Mouse (Mus musculus): ENCODE data around the gene Prtg. TPM values are rescaled to one million over a fixed set of nuclear protein-coding genes. Genes with fewer than 3 reads are reported as not detected.

Gene Prtg
- polyA plus RNA-seq, 1 experiment from 2014 or later, result 0.17 TPM

GRCm38 (mm10) chr9:72902057-72902456, 95.4 kb downstream of the Prtg start:
- Histone ChIP-seq H3K27ac (ENCODE audit: low read depth, low read length) (no peak overlapping the region), H3K9me3 (ENCODE audit: control insufficient read depth) (no peaks in the 10 kb centered on the region), H3K36me3 (ENCODE audit: control insufficient read depth, insufficient read depth) (no peaks in the 10 kb centered on the region), H3K4me2 (replicated peaks; ENCODE audit: low read depth) (no peak overlapping the region), H3K4me1 (replicated peaks; ENCODE audit: control insufficient read depth, insufficient read depth, low read length) (no peaks in the 10 kb centered on the region), H3K4me3 (ENCODE audit: low read depth, low read length) (no peak overlapping the region), H3K9ac (ENCODE audit: low read depth, low read length) (no peak overlapping the region), H3K27me3 (replicated peaks; ENCODE audit: control insufficient read depth, insufficient read depth, low read length) (no peaks in the 10 kb centered on the region)
- WGBS, result 78% methylated on average over 8 of the region's 8 CpGs
- no peak for TF ChIP-seq CTCF (IDR thresholded peaks at IDR 0.05; ENCODE audit: low read depth)
- ATAC-seq, result no peak

- Histone ChIP-seq H3K36me3 (ENCODE audit: control insufficient read depth, insufficient read depth) (no peaks in the 10 kb centered on the region), H3K27me3 (replicated peaks; ENCODE audit: control insufficient read depth, insufficient read depth, low read length) (no peaks in the 10 kb centered on the region), H3K9me3 (ENCODE audit: control insufficient read depth) (no peaks in the 10 kb centered on the region), H3K4me2 (replicated peaks; ENCODE audit: low read depth) (no peak overlapping the region), H3K4me3 (ENCODE audit: low read depth, low read length) (no peak overlapping the region), H3K27ac (ENCODE audit: low read depth, low read length) (no peak overlapping the region), H3K4me1 (replicated peaks; ENCODE audit: control insufficient read depth, insufficient read depth, low read length) (no peaks in the 10 kb centered on the region), H3K9ac (ENCODE audit: low read depth, low read length) (no peak overlapping the region)
- ATAC-seq, result no peak
- 75% methylated on average over 5 of the region's 5 CpGs for WGBS
- TF ChIP-seq CTCF (IDR thresholded peaks at IDR 0.05; ENCODE audit: low read depth), result no peak
Observed at GRCm38 (mm10) chr9:72902611-72903010, 95.9 kb downstream of the Prtg start.

GRCm38 (mm10) chr9:72906693-72907103, 100.0 kb downstream of the Prtg start:
- no peak for ATAC-seq
- H3K4me1 ChIP-seq (replicated peaks; ENCODE audit: control insufficient read depth, insufficient read depth, low read length), result no peaks in the 10 kb centered on the region
- no peak overlapping the region for H3K27ac ChIP-seq (ENCODE audit: low read depth, low read length)
- H3K4me2 ChIP-seq (replicated peaks; ENCODE audit: low read depth), result no peak overlapping the region
- H3K9ac ChIP-seq (ENCODE audit: low read depth, low read length), result no peak overlapping the region
- H3K27me3 ChIP-seq (replicated peaks; ENCODE audit: control insufficient read depth, insufficient read depth, low read length), result no peaks in the 10 kb centered on the region
- no peak for TF ChIP-seq CTCF (IDR thresholded peaks at IDR 0.05; ENCODE audit: low read depth)
- 79% methylated on average over 6 of the region's 6 CpGs for WGBS
- no peaks in the 10 kb centered on the region for H3K36me3 ChIP-seq (ENCODE audit: control insufficient read depth, insufficient read depth)
- H3K9me3 ChIP-seq (ENCODE audit: control insufficient read depth), result no peaks in the 10 kb centered on the region
- H3K4me3 ChIP-seq (ENCODE audit: low read depth, low read length), result no peak overlapping the region

DNA sequence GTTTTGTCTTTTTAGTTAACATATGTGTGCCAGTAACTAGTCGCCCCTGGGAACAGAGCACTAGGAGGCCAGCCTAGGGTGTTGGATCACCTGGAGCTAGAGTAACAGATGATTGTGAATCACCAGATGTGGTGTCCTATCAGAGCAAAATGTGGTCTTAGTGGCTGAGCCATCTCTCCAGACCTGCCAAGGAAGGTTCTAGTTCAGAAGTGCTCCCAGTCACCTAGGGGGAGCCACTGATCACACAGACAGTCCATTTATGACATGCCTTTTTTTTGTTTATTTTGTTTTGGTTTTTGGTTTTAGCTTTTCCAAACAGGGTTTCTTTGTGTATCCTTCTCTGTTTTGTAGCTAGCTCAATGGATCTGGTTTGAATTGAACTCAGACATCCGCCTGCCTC, 104.7 kb downstream of the Prtg start:
- no peak for TF ChIP-seq CTCF (IDR thresholded peaks at IDR 0.05; ENCODE audit: low read depth)
- 89% methylated on average over 2 of the region's 2 CpGs for WGBS
- H3K36me3 ChIP-seq (ENCODE audit: control insufficient read depth, insufficient read depth), result no peaks in the 10 kb centered on the region
- H3K4me2 ChIP-seq (replicated peaks; ENCODE audit: low read depth), result no peak overlapping the region
- H3K4me1 ChIP-seq (replicated peaks; ENCODE audit: control insufficient read depth, insufficient read depth, low read length), result no peaks in the 10 kb centered on the region; the same call in 1 of the 2 replicates
- no peak for ATAC-seq
- no peaks in the 10 kb centered on the region for H3K9me3 ChIP-seq (ENCODE audit: control insufficient read depth)
- no peak overlapping the region for H3K9ac ChIP-seq (ENCODE audit: low read depth, low read length)
- no peak overlapping the region for H3K27ac ChIP-seq (ENCODE audit: low read depth, low read length)
- no peaks in the 10 kb centered on the region for H3K27me3 ChIP-seq (replicated peaks; ENCODE audit: control insufficient read depth, insufficient read depth, low read length)
- no peak overlapping the region for H3K4me3 ChIP-seq (ENCODE audit: low read depth, low read length)

DNA sequence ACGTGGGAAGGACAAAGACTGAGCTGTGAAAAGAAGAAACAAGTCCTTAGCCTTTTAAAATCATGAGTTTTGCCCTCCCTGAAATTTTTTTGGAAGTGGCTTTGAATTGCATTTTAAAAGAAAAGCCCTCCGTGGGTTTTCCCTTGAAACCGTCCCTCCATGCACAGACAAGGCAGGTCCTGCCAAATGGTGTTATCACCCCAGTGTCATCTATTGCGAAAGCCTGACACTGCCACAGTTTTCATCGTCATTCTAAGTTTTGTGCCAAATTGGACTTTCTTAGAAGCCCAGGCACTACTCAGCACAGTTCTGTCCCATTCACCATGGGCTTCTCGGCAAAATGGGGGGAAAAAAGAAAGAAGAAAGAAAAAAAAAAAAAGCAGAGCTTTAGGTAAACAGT, 106.9 kb downstream of the Prtg start:
- Histone ChIP-seq H3K4me3 (ENCODE audit: low read depth, low read length) (no peak overlapping the region), H3K4me1 (replicated peaks; ENCODE audit: control insufficient read depth, insufficient read depth, low read length) (no peaks in the 10 kb centered on the region; the same call in 1 of the 2 replicates), H3K36me3 (ENCODE audit: control insufficient read depth, insufficient read depth) (no peaks in the 10 kb centered on the region), H3K4me2 (replicated peaks; ENCODE audit: low read depth) (no peak overlapping the region), H3K27ac (ENCODE audit: low read depth, low read length) (no peak overlapping the region), H3K9ac (ENCODE audit: low read depth, low read length) (no peak overlapping the region), H3K9me3 (ENCODE audit: control insufficient read depth) (no peaks in the 10 kb centered on the region), H3K27me3 (replicated peaks; ENCODE audit: control insufficient read depth, insufficient read depth, low read length) (no peaks in the 10 kb centered on the region)
- no peak for ATAC-seq
- no peak for TF ChIP-seq CTCF (IDR thresholded peaks at IDR 0.05; ENCODE audit: low read depth)
- 62% methylated on average over 6 of the region's 6 CpGs for WGBS

DNA sequence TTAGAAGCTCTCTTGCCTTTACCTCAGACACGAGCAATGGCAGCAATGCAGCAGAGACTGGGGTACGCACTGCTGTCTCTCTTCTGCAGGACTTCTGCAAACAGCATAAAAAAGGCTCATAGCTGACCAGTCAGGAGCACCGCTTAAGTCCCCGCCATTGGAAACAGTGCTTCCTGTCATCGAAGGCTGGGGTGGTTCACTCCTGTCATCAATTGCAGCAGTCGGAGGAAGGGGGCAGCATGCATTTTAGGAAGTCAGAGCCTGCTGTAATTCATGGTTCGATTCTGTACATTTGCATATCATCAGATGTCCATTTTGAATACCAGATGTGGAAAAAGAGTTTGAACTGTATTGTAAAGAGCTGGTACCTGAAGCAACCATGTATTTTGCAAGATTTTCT, 109.1 kb downstream of the Prtg start:
- Histone ChIP-seq H3K4me1 (replicated peaks; ENCODE audit: control insufficient read depth, insufficient read depth, low read length) (no peaks in the 10 kb centered on the region; the same call in 1 of the 2 replicates), H3K4me2 (replicated peaks; ENCODE audit: low read depth) (no peak overlapping the region), H3K4me3 (ENCODE audit: low read depth, low read length) (no peak overlapping the region), H3K27me3 (replicated peaks; ENCODE audit: control insufficient read depth, insufficient read depth, low read length) (no peaks in the 10 kb centered on the region), H3K9me3 (ENCODE audit: control insufficient read depth) (no peaks in the 10 kb centered on the region), H3K27ac (ENCODE audit: low read depth, low read length) (no peak overlapping the region), H3K9ac (ENCODE audit: low read depth, low read length) (no peak overlapping the region), H3K36me3 (ENCODE audit: control insufficient read depth, insufficient read depth) (no peaks in the 10 kb centered on the region)
- no peak for ATAC-seq
- 60% methylated on average over 7 of the region's 7 CpGs for WGBS
- no peak for TF ChIP-seq CTCF (IDR thresholded peaks at IDR 0.05; ENCODE audit: low read depth)

DNA sequence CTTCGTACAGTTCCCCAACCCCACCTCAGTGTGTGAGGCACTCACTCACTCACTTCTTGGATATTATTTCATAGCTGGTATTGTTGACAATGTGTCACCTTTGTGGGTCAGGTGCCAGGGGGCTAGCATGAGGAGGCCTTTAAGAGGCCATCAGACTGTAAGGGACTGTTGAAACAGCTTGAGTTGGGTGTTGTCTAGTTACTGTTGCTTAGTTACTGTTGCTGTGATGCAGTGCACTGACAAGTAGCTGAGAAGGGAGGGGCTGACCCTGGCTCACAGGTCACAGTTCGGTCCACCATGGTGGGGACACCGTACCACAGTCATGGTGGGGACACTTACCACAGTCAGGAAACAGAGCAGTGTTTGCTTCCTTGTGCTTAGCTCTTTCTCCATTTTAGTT, 116.4 kb downstream of the Prtg start:
- H3K9me3 ChIP-seq (ENCODE audit: control insufficient read depth), result no peaks in the 10 kb centered on the region
- no peak overlapping the region for H3K27ac ChIP-seq (ENCODE audit: low read depth, low read length)
- no peak for TF ChIP-seq CTCF (IDR thresholded peaks at IDR 0.05; ENCODE audit: low read depth)
- peaks cover 19% of the 10 kb centered on the region for H3K27me3 ChIP-seq (replicated peaks; ENCODE audit: control insufficient read depth, insufficient read depth, low read length)
- H3K4me3 ChIP-seq (ENCODE audit: low read depth, low read length), result no peak overlapping the region
- 89% methylated on average over 3 of the region's 3 CpGs for WGBS
- ATAC-seq, result no peak
- no peaks in the 10 kb centered on the region for H3K36me3 ChIP-seq (ENCODE audit: control insufficient read depth, insufficient read depth)
- H3K9ac ChIP-seq (ENCODE audit: low read depth, low read length), result no peak overlapping the region
- H3K4me2 ChIP-seq (replicated peaks; ENCODE audit: low read depth), result no peak overlapping the region
- no peaks in the 10 kb centered on the region for H3K4me1 ChIP-seq (replicated peaks; ENCODE audit: control insufficient read depth, insufficient read depth, low read length)
